Mouse (Mus musculus): ENCODE results near the gene Agmat. TPM values are rescaled to one million over a fixed set of nuclear protein-coding genes. Genes with fewer than 3 reads are reported as not detected.
A peak's percentile ranks its signal among the peaks of the same experiment; 100 is the strongest.

The Agmat gene
- polyA plus RNA-seq, 1 experiment from 2014 or later = 1.4 TPM

- Histone ChIP-seq H3K27ac (peak within 1 kb of the TSS; percentile 97), H3K27me3 (ENCODE audit: insufficient read depth, low read length) (no peaks in the 10 kb centered on the region), H3K36me3 (ENCODE audit: insufficient read depth, low read length) (no peaks in the 10 kb centered on the region), H3K4me2 (ENCODE audit: low read length) (peak within 1 kb of the TSS; percentile 96), H3K9ac (ENCODE audit: low read depth, low read length) (peak within 1 kb of the TSS; percentile 86), H3K9me3 (replicated peaks; ENCODE audit: low read length) (no peaks in the 10 kb centered on the region), H3K4me1 (replicated peaks; ENCODE audit: insufficient read depth, low read length) (peaks cover 23% of the 10 kb centered on the region; the same call in 1 of the 2 replicates), H3K4me3 (replicated peaks; ENCODE audit: low read depth, low read length) (peak within 1 kb of the TSS; percentile 79)
- ATAC-seq (replicated peaks; ENCODE audit: low FRiP score, low read depth) (peak; percentile 91), DNase-seq (ENCODE audit: low spot score) (peak; percentile 94)
- TF ChIP-seq CTCF (IDR thresholded peaks at IDR 0.05; ENCODE audit: low read depth) = no peak
- WGBS = under 1% methylated on average over 99 of the region's 105 CpGs
These were observed 23.5 kb upstream of the Agmat start, which contains the start of gene Ddi2 for GRCm38 (mm10) chr4:141722731-141723672. Gene Ddi2 (minus strand): TSS chr4:141723419.

- H3K27me3 ChIP-seq (ENCODE audit: insufficient read depth, low read length) = no peaks in the 10 kb centered on the region
- no peaks in the 10 kb centered on the region for H3K36me3 ChIP-seq (ENCODE audit: insufficient read depth, low read length)
- DNase-seq (ENCODE audit: low spot score) (peak; percentile 26), ATAC-seq (replicated peaks; ENCODE audit: low FRiP score, low read depth) (no peak)
- TF ChIP-seq CTCF (IDR thresholded peaks at IDR 0.05; ENCODE audit: low read depth) = no peak
- peaks cover 23% of the 10 kb centered on the region; the same call in 1 of the 2 replicates for H3K4me1 ChIP-seq (replicated peaks; ENCODE audit: insufficient read depth, low read length)
- H3K9me3 ChIP-seq (replicated peaks; ENCODE audit: low read length) = no peaks in the 10 kb centered on the region
- H3K9ac ChIP-seq (ENCODE audit: low read depth, low read length) = peak overlapping the region; percentile 86
- peak overlapping the region; percentile 96 for H3K4me2 ChIP-seq (ENCODE audit: low read length)
- H3K27ac ChIP-seq = peak overlapping the region; percentile 97
- peak overlapping the region; percentile 79 for H3K4me3 ChIP-seq (replicated peaks; ENCODE audit: low read depth, low read length)
- WGBS = 7% methylated on average over 13 of the region's 13 CpGs
These were observed 22.8 kb upstream of the Agmat start for GRCm38 (mm10) chr4:141723673-141724068.

- Histone ChIP-seq H3K27ac (no peak overlapping the region), H3K4me3 (replicated peaks; ENCODE audit: low read depth, low read length) (no peak overlapping the region), H3K4me2 (ENCODE audit: low read length) (no peak overlapping the region), H3K27me3 (ENCODE audit: insufficient read depth, low read length) (no peaks in the 10 kb centered on the region), H3K9ac (ENCODE audit: low read depth, low read length) (no peak overlapping the region), H3K4me1 (replicated peaks; ENCODE audit: insufficient read depth, low read length) (peaks cover 23% of the 10 kb centered on the region; the same call in 1 of the 2 replicates), H3K36me3 (ENCODE audit: insufficient read depth, low read length) (no peaks in the 10 kb centered on the region), H3K9me3 (replicated peaks; ENCODE audit: low read length) (no peaks in the 10 kb centered on the region)
- ATAC-seq (replicated peaks; ENCODE audit: low FRiP score, low read depth) (no peak), DNase-seq (ENCODE audit: low spot score) (peak; percentile 18)
- WGBS = 34% methylated on average over 11 of the region's 11 CpGs
- no peak for TF ChIP-seq CTCF (IDR thresholded peaks at IDR 0.05; ENCODE audit: low read depth)
These were observed 21.9 kb upstream of the Agmat start for GRCm38 (mm10) chr4:141724594-141724993.

- H3K9me3 ChIP-seq (replicated peaks; ENCODE audit: low read length) = no peaks in the 10 kb centered on the region
- H3K9ac ChIP-seq (ENCODE audit: low read depth, low read length) = no peak overlapping the region
- H3K27ac ChIP-seq = no peak overlapping the region; the same call in 1 of the 2 replicates
- ATAC-seq (replicated peaks; ENCODE audit: low FRiP score, low read depth) (no peak), DNase-seq (ENCODE audit: low spot score) (no peak)
- no peak for TF ChIP-seq CTCF (IDR thresholded peaks at IDR 0.05; ENCODE audit: low read depth)
- peaks cover 23% of the 10 kb centered on the region; the same call in 1 of the 2 replicates for H3K4me1 ChIP-seq (replicated peaks; ENCODE audit: insufficient read depth, low read length)
- no peaks in the 10 kb centered on the region for H3K27me3 ChIP-seq (ENCODE audit: insufficient read depth, low read length)
- H3K4me3 ChIP-seq (replicated peaks; ENCODE audit: low read depth, low read length) = no peak overlapping the region
- H3K36me3 ChIP-seq (ENCODE audit: insufficient read depth, low read length) = no peaks in the 10 kb centered on the region
- H3K4me2 ChIP-seq (ENCODE audit: low read length) = no peak overlapping the region
- WGBS = 74% methylated on average over 5 of the region's 5 CpGs
These were observed 21.2 kb upstream of the Agmat start for GRCm38 (mm10) chr4:141725277-141725676.

GRCm38 (mm10) chr4:141725738-141726137 is 20.7 kb upstream of the Agmat start:
- DNase-seq (ENCODE audit: low spot score) = no peak
- Histone ChIP-seq H3K9me3 (replicated peaks; ENCODE audit: low read length) (no peaks in the 10 kb centered on the region), H3K36me3 (ENCODE audit: insufficient read depth, low read length) (no peaks in the 10 kb centered on the region), H3K27ac (no peak overlapping the region; the same call in 1 of the 2 replicates), H3K27me3 (ENCODE audit: insufficient read depth, low read length) (no peaks in the 10 kb centered on the region), H3K9ac (ENCODE audit: low read depth, low read length) (no peak overlapping the region), H3K4me3 (replicated peaks; ENCODE audit: low read depth, low read length) (no peak overlapping the region), H3K4me1 (replicated peaks; ENCODE audit: insufficient read depth, low read length) (peaks cover 20% of the 10 kb centered on the region; the same call in 1 of the 2 replicates), H3K4me2 (ENCODE audit: low read length) (no peak overlapping the region)
- WGBS = 47% methylated on average over 3 of the region's 3 CpGs
- ATAC-seq (replicated peaks; ENCODE audit: low FRiP score, low read depth) = no peak
- TF ChIP-seq CTCF (IDR thresholded peaks at IDR 0.05; ENCODE audit: low read depth) = no peak

GRCm38 (mm10) chr4:141729266-141729665 is 17.2 kb upstream of the Agmat start:
- Histone ChIP-seq H3K4me3 (replicated peaks; ENCODE audit: low read depth, low read length) (no peak overlapping the region), H3K27me3 (ENCODE audit: insufficient read depth, low read length) (no peaks in the 10 kb centered on the region), H3K36me3 (ENCODE audit: insufficient read depth, low read length) (no peaks in the 10 kb centered on the region), H3K9ac (ENCODE audit: low read depth, low read length) (no peak overlapping the region), H3K9me3 (replicated peaks; ENCODE audit: low read length) (no peaks in the 10 kb centered on the region), H3K4me1 (replicated peaks; ENCODE audit: insufficient read depth, low read length) (no peaks in the 10 kb centered on the region), H3K4me2 (ENCODE audit: low read length) (no peak overlapping the region), H3K27ac (no peak overlapping the region)
- no peak for ATAC-seq (replicated peaks; ENCODE audit: low FRiP score, low read depth)
- no peak for TF ChIP-seq CTCF (IDR thresholded peaks at IDR 0.05; ENCODE audit: low read depth)
- no peak for DNase-seq (ENCODE audit: low spot score)
- 75% methylated on average over 3 of the region's 3 CpGs for WGBS
